Mouse (Mus musculus) MEL (cell line): ENCODE measurements around the gene Aff4. TPM values are rescaled to one million over a fixed set of nuclear protein-coding genes. Genes with fewer than 3 reads are reported as not detected.
A peak's percentile ranks its signal among the peaks of the same experiment; 100 is the strongest.

Source experiments
- DNase-seq: peaks from one replicate; pipeline ENCODE4 v3.0.0; 2011; ENCODE audit warnings: low read depth, low spot score
- H3K27ac ChIP-seq: 2 replicates; pipeline ENCODE4 v1.5.1; 2012; ENCODE audit warnings: low read depth, mild to moderate bottlenecking, control low read depth, low read length, moderate library complexity; ENCODE audit not compliant: control insufficient read depth
- H3K27me3 ChIP-seq, 2 experiments: fragments of 150-350 bp in 1 of 2; sonication (generic) in 1 of 2; 2 replicates each; pipeline ENCODE4 v1.6.1; 2012; ENCODE audit warnings: low read length in 2 of 2, mild to moderate bottlenecking in 2 of 2, improper control_type of control experiment in 1 of 2, moderate library complexity in 1 of 2; ENCODE audit not compliant: insufficient read depth in 2 of 2, control insufficient read depth in 1 of 2
- H3K36me3 ChIP-seq, 2 experiments: 2 replicates each; pipeline ENCODE4 v1.6.1; 2012 to 2014; ENCODE audit warnings: low read length in 2 of 2, improper control_type of control experiment in 1 of 2, inconsistent platforms in 1 of 2, mild to moderate bottlenecking in 1 of 2; ENCODE audit not compliant: insufficient read depth in 2 of 2, control insufficient read depth in 1 of 2
- H3K4me1 ChIP-seq, 2 experiments: fragments of 150-350 bp in 1 of 2; sonication (generic) in 1 of 2; 2 replicates each; pipeline ENCODE4 v1.6.1; 2012; ENCODE audit warnings: low read length in 2 of 2, improper control_type of control experiment in 1 of 2, mild to moderate bottlenecking in 1 of 2; ENCODE audit not compliant: insufficient read depth in 2 of 2, control insufficient read depth in 1 of 2
- H3K4me3 ChIP-seq, 2 experiments: fragments of 150-350 bp in 1 of 2; sonication (generic) in 1 of 2; 2 replicates each; pipeline ENCODE4 v1.5.1; 2012; ENCODE audit warnings: low read depth in 2 of 2, low read length in 2 of 2, mild to moderate bottlenecking in 2 of 2, moderate library complexity in 2 of 2, control low read depth in 1 of 2, improper control_type of control experiment in 1 of 2; ENCODE audit not compliant: control insufficient read depth in 1 of 2, insufficient read depth in 1 of 2
- H3K79me2 ChIP-seq: 2 replicates; pipeline ENCODE4 v1.6.1; 2012; ENCODE audit warnings: mild to moderate bottlenecking, low read length, moderate library complexity; ENCODE audit not compliant: control insufficient read depth, poor library complexity, insufficient read depth
- H3K9ac ChIP-seq: 2 replicates; pipeline ENCODE4 v1.6.1; 2012; ENCODE audit warnings: low read depth, mild to moderate bottlenecking, control low read depth, low read length, moderate library complexity; ENCODE audit not compliant: control insufficient read depth, poor library complexity, severe bottlenecking
- H3K9me3 ChIP-seq: fragments of 150-350 bp; sonication (generic); replicated peaks from 2 replicates; pipeline ENCODE4 v1.6.1; 2012; ENCODE audit warnings: mild to moderate bottlenecking, low read length, improper control_type of control experiment, moderate library complexity; ENCODE audit not compliant: insufficient read depth
- BHLHE40 ChIP-seq: IDR thresholded peaks from 2 replicates; pipeline ENCODE4 v1.6.1; 2012; ENCODE audit warnings: low read depth, mild to moderate bottlenecking, inconsistent platforms, low read length, improper control_type of control experiment, borderline replicate concordance
- CHD1 ChIP-seq: IDR thresholded peaks from 2 replicates; pipeline ENCODE4 v1.6.1; 2012; ENCODE audit warnings: low read depth, mild to moderate bottlenecking, inconsistent platforms, low read length, improper control_type of control experiment
- CHD2 ChIP-seq: IDR thresholded peaks from 2 replicates; pipeline ENCODE4 v1.6.1; 2011; ENCODE audit warnings: low read length, improper control_type of control experiment
- CTCF ChIP-seq, 3 experiments: IDR thresholded peaks in 2 of 3; conservative IDR thresholded peaks in 1 of 3; 2 replicates each; pipeline ENCODE4 v1.5.1; 2011 to 2012; ENCODE audit warnings: low read length in 3 of 3, low read depth in 2 of 3, mild to moderate bottlenecking in 2 of 3, improper control_type of control experiment in 1 of 3, inconsistent platforms in 1 of 3, mixed read lengths in 1 of 3, moderate library complexity in 1 of 3; ENCODE audit not compliant: control insufficient read depth in 1 of 3, insufficient read depth in 1 of 3, poor library complexity in 1 of 3, severe bottlenecking in 1 of 3
- ETS1 ChIP-seq: IDR thresholded peaks from 2 replicates; pipeline ENCODE4 v1.6.1; 2012; ENCODE audit warnings: low read depth, mild to moderate bottlenecking, inconsistent platforms, low read length, improper control_type of control experiment, moderate library complexity
- GABPA ChIP-seq: IDR thresholded peaks from 2 replicates; pipeline ENCODE4 v1.6.1; 2012; ENCODE audit warnings: low read depth, mild to moderate bottlenecking, inconsistent platforms, low read length, improper control_type of control experiment, moderate library complexity
- GATA1 ChIP-seq: IDR thresholded peaks from 2 replicates; pipeline ENCODE4 v1.6.1; 2011; ENCODE audit warnings: low read depth, low read length, improper control_type of control experiment
- JUND ChIP-seq: IDR thresholded peaks from 2 replicates; pipeline ENCODE4 v1.6.1; 2011; ENCODE audit warnings: low read depth, mild to moderate bottlenecking, improper control_type of control experiment, low read length
- KAT2A ChIP-seq: conservative IDR thresholded peaks from 2 replicates; pipeline ENCODE4 v1.6.1; 2012; ENCODE audit warnings: low read depth, low read length, improper control_type of control experiment, inconsistent platforms
- MAZ ChIP-seq: IDR thresholded peaks from 2 replicates; pipeline ENCODE4 v1.6.1; 2012; ENCODE audit warnings: low read depth, mild to moderate bottlenecking, inconsistent platforms, low read length, improper control_type of control experiment
- MYB ChIP-seq: IDR thresholded peaks from 2 replicates; pipeline ENCODE4 v1.6.1; 2011; ENCODE audit warnings: mild to moderate bottlenecking, low read depth, low read length, improper control_type of control experiment
- MYC ChIP-seq: IDR thresholded peaks from 2 replicates; pipeline ENCODE4 v1.6.1; 2011; ENCODE audit warnings: low read depth, mild to moderate bottlenecking, low read length, improper control_type of control experiment, moderate library complexity
- NELFE ChIP-seq: IDR thresholded peaks from 2 replicates; pipeline ENCODE4 v1.6.1; 2011; ENCODE audit warnings: low read depth, low read length, improper control_type of control experiment
- NRF1 ChIP-seq: IDR thresholded peaks from 2 replicates; pipeline ENCODE4 v1.6.1; 2014; ENCODE audit warnings: low read depth, mild to moderate bottlenecking, inconsistent platforms, low read length, improper control_type of control experiment, moderate library complexity; ENCODE audit not compliant: poor library complexity, insufficient read depth, severe bottlenecking
- POLR2A ChIP-seq, 2 experiments: IDR thresholded peaks; 2 replicates each; pipeline ENCODE4 v1.6.1; 2011 to 2012; ENCODE audit warnings: low read length in 2 of 2, mild to moderate bottlenecking in 2 of 2, control low read depth in 1 of 2, improper control_type of control experiment in 1 of 2, low read depth in 1 of 2, moderate library complexity in 1 of 2; ENCODE audit not compliant: control insufficient read depth in 1 of 2, insufficient read depth in 1 of 2, poor library complexity in 1 of 2
- POLR2AphosphoS2 ChIP-seq: IDR thresholded peaks from 2 replicates; pipeline ENCODE4 v1.6.1; 2011; ENCODE audit warnings: low read length, improper control_type of control experiment
- POLR2AphosphoS5 ChIP-seq: IDR thresholded peaks from 2 replicates; pipeline ENCODE4 v1.6.1; 2012; ENCODE audit warnings: low read depth, borderline replicate concordance, mild to moderate bottlenecking, inconsistent platforms, low read length, moderate library complexity, mixed read lengths
- RCOR1 ChIP-seq: IDR thresholded peaks from 2 replicates; pipeline ENCODE4 v1.6.1; 2012; ENCODE audit warnings: low read depth, mild to moderate bottlenecking, inconsistent platforms, low read length, improper control_type of control experiment
- SIN3A ChIP-seq: IDR thresholded peaks from 2 replicates; pipeline ENCODE4 v1.6.1; 2012; ENCODE audit warnings: low read length, improper control_type of control experiment, inconsistent platforms
- SMC3 ChIP-seq: IDR thresholded peaks from 2 replicates; pipeline ENCODE4 v1.6.1; 2011; ENCODE audit warnings: low read depth, low read length, improper control_type of control experiment
- TCF12 ChIP-seq: IDR thresholded peaks from 2 replicates; pipeline ENCODE4 v1.6.1; 2014; ENCODE audit warnings: low read depth, mild to moderate bottlenecking, inconsistent platforms, low read length, improper control_type of control experiment, moderate library complexity
- UBTF ChIP-seq: IDR thresholded peaks from 2 replicates; pipeline ENCODE4 v1.6.1; 2012; ENCODE audit warnings: low read depth, mild to moderate bottlenecking, inconsistent platforms, low read length, improper control_type of control experiment, moderate library complexity, borderline replicate concordance; ENCODE audit not compliant: insufficient read depth
- ZC3H11A ChIP-seq: IDR thresholded peaks from 2 replicates; pipeline ENCODE4 v1.6.1; 2012; ENCODE audit warnings: low read depth, mild to moderate bottlenecking, inconsistent platforms, low read length, improper control_type of control experiment
- ZKSCAN1 ChIP-seq: IDR thresholded peaks from 2 replicates; pipeline ENCODE4 v1.6.1; 2012; ENCODE audit warnings: low read depth, mild to moderate bottlenecking, inconsistent platforms, low read length, improper control_type of control experiment, moderate library complexity
- ZMIZ1 ChIP-seq: IDR thresholded peaks from 2 replicates; pipeline ENCODE4 v1.6.1; 2012; ENCODE audit warnings: low read depth, mild to moderate bottlenecking, inconsistent platforms, low read length, improper control_type of control experiment, moderate library complexity
- polyA plus RNA-seq, 2 experiments: library from polyadenylated mRNA; stranded (reverse) in 1 of 2; unstranded in 1 of 2; fragments of >175 nt in 1 of 2; fragments of >200 nt in 1 of 2; gene quantifications; 2 replicates each; pipeline versions ENCODE4 v1.2.1 to v1.2.4; 2012; ENCODE audit warnings: low replicate concordance in 2 of 2, low read depth in 1 of 2; ENCODE audit not compliant: insufficient read length in 2 of 2, insufficient read depth in 1 of 2, missing spikeins in 1 of 2
- total RNA-seq: library from RNA; depleted of rRNA; stranded (reverse); fragments of 300-350 nt; gene quantifications from 2 replicates; pipeline ENCODE4 v1.2.3, GENCODE M21; 2012

Aff4 gene
- total and polyA plus RNA-seq, 3 experiments: 29.0 to 268 (median 47.7) TPM

DNA sequence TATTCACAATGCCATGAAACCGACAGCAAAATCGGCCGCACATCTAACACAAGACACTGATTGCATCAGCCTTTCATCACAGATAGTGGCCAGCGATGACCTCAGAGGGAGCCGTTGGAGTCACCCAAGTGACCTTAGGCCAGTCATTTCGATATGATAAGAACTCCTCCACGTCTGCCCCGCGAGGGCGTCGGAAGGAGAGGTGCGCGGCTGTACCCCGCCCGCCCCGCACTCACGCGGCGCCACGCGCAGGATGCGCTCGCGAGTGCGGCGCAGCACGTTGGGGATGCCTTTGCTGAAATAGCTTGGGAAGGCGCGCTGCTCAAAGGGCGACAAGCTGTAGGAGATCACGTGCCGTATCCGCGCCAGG lies 79.7 kb downstream of the Aff4 start:
- H3K36me3 ChIP-seq: peaks cover 7 to 30% of the 10 kb centered on the region in 2 experiments
- H3K27me3 ChIP-seq: no peaks in the 10 kb centered on the region
- H3K4me1 ChIP-seq: peaks cover 8 to 30% of the 10 kb centered on the region in 2 experiments
- H3K9ac ChIP-seq: peak overlapping the region; percentile 95
- TF ChIP-seq ZKSCAN1 (no peak), NRF1 (peak; percentile 31; the same call in 1 of the 2 replicates), RCOR1 (no peak), MAZ (no peak), SIN3A (no peak), GATA1 (peak; percentile 51), KAT2A (no peak), POLR2A (IDR thresholded peaks at IDR 0.05; ENCODE audit: control insufficient read depth in 1 of 2, insufficient read depth in 1 of 2, low read depth in 1 of 2, low read length in 2 of 2, poor library complexity in 1 of 2) (no peak), CHD2 (no peak), GABPA (no peak), TCF12 (no peak), NELFE (no peak), CTCF (IDR thresholded peaks at IDR 0.05 in 2 of 3, conservative IDR thresholded peaks at IDR 0.05 in 1 of 3; ENCODE audit: control insufficient read depth in 1 of 3, insufficient read depth in 1 of 3, low read depth in 2 of 3, low read length in 3 of 3, poor library complexity in 1 of 3, severe bottlenecking in 1 of 3) (no peak), SMC3 (no peak), CHD1 (no peak), ZMIZ1 (no peak), POLR2AphosphoS2 (no peak), MYB (0 out of 2 replicates have a peak, but pooled peaks have one; percentile 14), JUND (no peak), UBTF (no peak), ETS1 (no peak), BHLHE40 (no peak), POLR2AphosphoS5 (no peak), MYC (no peak), ZC3H11A (no peak)
- TF ChIP-seq, all 39 proteins: peak for 3
- no peak for DNase-seq
- no peaks in the 10 kb centered on the region for H3K9me3 ChIP-seq
- H3K79me2 ChIP-seq: peaks cover 14% of the 10 kb centered on the region
- H3K27ac ChIP-seq: peak overlapping the region; percentile 76
- H3K4me3 ChIP-seq: peak overlapping the region; percentile 89 to 94
